Mouse (Mus musculus) c-Kit-positive CD71-positive TER-119-negative erythroid progenitor cells, embryonic 14.5 days (primary cell): ENCODE measurements around the gene Nts.
A peak's percentile ranks its signal among the peaks of the same experiment; 100 is the strongest.
"Not testable (repeated sequence)": the region's sequence is repeated elsewhere in the genome, so short reads cannot be mapped to it uniquely, and the experiment has no call there.

Experiments
- DNase-seq: peaks from one replicate; pipeline ENCODE4 v3.0.0-alpha.2; 2013; ENCODE audit warnings: low read depth

Gene Nts

GRCm38 (mm10) chr10:102490386-102490785, at the start of gene Nts:
Gene Nts, minus strand, starts transcription at chr10:102490486.
- no peak for DNase-seq

- DNase-seq, result no peak
Measured at GRCm38 (mm10) chr10:102527901-102528300, 37.6 kb upstream of the Nts start.

DNA sequence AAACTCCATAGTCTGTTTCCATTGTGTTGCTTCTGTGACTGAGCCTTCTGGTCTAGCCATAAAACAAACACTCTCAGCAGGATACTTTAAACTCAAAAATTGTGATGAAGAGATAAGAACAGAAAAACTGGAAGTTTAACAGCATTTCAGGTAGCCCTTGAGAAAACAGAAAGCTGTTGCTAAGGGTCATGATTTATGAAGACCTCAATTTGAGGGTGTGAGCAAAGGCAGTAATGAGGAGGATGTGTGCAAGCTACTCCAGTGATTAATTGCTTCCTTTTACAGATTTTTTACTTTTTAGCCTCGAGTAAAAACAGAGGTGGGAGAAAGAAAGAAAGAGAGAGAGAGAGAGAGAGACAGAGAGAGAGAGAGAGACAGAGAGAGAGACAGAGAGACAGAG, 23.9 kb upstream of the Nts start:
- DNase-seq, result no peak

DNA sequence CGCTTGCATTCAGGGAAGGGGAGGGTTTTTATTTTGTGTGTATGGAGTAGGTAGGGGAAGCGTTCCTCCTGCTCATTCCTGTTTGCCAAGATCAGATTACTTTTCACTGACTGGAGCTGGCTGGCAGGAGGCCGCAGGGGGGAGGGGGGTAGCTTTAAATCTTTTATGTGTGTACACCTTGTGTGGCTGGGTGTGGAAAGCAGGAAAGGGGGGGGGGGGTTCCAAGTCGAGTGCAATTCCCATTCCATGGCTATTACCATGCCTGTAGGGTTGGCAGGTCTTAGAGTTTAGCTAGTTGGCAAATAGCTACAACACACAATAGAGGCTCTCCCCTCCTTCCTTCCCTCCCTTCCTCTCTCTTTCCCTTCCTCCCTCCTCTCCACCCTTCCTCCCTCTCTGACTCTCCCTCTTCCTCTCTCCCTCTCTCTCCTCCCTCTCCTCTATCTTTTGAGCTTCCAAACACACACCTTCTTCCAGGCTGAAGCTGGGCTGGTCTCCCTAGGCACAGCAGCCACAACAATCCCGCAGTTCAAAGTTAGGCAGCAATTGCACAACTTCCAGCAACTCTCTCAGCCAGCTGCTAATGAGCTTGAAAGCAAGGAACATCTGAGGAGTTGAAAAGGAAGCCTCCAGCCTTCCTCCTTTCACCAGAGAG, 21.6 kb upstream of the Nts start, which contains the start of gene Rassf9:
Gene Rassf9 (plus strand): TSS at position 416 of the 655 bp plus-strand sequence.
- DNase-seq, result no peak

- DNase-seq, result no peak
Measured at GRCm38 (mm10) chr10:102511461-102511806, 21.1 kb upstream of the Nts start.

DNA sequence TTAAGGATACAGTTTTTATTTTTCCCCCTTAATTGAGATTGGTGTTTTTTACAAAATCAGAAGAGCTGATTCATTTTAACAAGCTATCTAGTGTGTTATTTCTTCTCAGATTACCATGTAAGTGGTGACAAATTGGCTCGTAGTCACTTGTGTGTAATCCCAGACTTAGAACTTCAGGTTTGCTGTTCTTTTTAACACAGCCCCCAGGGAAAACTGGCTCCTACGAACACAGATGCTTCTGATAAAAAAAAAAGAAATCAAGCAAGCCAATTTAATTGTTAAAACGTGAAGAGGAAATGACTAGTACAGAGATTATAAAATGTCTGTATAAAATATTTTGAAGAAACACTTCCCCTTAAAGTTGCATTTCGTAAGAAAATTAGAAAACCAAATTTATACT, 17.1 kb upstream of the Nts start:
- no peak for DNase-seq

GRCm38 (mm10) chr10:102498754-102499153, 8.5 kb upstream of the Nts start:
- peak; percentile 0 for DNase-seq

DNA sequence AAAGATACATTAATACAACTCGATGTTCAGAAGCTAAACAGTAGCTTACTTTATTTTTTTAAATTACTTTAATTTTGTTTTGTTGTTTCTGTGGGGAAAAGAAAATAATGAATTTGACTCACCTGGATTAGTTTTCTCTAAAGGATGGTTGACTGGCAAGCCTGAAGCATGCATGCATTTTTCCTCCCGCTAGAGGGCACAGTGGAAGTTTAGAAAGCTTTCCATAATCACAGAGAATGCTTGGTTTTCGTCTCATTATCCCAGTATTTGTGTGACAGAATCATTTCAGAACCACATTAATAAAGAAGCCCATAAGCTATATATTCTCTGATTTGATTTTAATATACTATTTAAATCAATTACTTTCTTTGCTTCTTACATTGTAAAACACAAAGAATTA, 1.5 kb upstream of the Nts start:
- DNase-seq, result peak; percentile 0

- DNase-seq, result no peak
Measured at GRCm38 (mm10) chr10:102469412-102469811, 20.9 kb downstream of the Nts start.

GRCm38 (mm10) chr10:102451756-102452155, 38.5 kb downstream of the Nts start:
- no peak for DNase-seq

GRCm38 (mm10) chr10:102449449-102449848, 40.8 kb downstream of the Nts start:
- DNase-seq, result peak; percentile 32

DNA sequence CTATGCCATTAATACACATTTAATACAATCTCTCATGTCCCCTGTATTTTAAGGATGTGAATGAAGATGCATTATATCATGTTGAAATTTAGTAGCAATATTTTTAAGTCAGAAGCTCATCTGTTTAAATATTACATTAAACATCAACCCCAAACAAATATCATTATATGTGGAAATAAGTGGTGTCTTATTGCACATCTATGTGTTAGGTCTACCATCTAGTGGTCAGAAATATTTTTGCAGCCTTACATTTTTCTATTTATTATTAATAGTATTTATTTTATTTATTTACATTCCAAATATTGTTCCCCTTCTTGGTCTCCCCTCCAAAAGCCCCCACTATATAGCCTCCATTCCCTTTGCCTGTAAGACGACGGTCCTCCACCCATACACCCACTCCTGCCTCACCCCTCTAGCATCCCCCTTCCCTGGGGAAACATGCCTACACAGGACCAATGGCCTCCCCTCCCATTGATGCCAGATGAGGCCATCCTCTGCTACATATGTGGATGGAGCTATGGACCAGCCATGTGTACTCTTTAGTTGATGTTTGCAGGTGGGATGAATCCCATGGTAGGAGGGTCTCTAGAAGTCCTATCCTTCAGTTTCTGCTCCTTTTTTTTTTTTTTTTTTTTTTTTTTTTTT, 45.3 kb downstream of the Nts start:
- DNase-seq, result no peak

GRCm38 (mm10) chr10:102435467-102435866, 54.8 kb downstream of the Nts start:
- DNase-seq, result not testable (repeated sequence)

DNA sequence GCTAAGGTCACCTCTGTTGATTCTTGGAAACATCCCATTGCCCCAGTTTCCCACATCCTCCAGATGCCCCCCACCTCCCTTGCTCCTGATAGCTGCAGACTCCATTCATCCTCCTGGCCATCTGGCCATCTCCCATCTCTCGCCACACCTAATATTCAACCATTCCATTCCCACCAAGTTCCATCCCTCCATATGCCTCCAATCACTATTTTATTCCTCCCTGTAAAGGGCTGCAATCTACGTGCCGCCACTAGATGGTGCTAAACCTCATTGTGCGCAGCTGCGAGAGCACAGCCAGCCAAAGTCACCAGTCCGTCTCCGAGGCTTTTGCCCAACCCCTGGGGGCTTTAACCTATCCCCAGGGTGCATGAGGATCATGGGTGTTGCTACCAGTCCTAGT, 55.2 kb downstream of the Nts start:
- DNase-seq, result not testable (repeated sequence)
